Mouse (Mus musculus) splenic B cell, adult 2 months (primary cell): ENCODE measurements at regions not wholly inside any gene's neighbourhood (a gene's known extent, or its start where the extent isn't known, plus 50 kb on each side); places are given as distances from the start of the nearest gene placed in this dataset.

Experiments
- DNase-seq: peaks from one replicate; pipeline ENCODE4 v3.0.0-alpha.2; 2011; ENCODE audit warnings: low read depth, low spot score
- H3K27me3 ChIP-seq: 2 replicates; pipeline ENCODE4 v1.6.1; 2012; ENCODE audit warnings: mild to moderate bottlenecking, low read length, moderate library complexity, mixed read lengths; ENCODE audit not compliant: control insufficient read depth, poor library complexity, insufficient read depth, severe bottlenecking
- H3K36me3 ChIP-seq: 2 replicates; pipeline ENCODE4 v1.6.1; 2012; ENCODE audit warnings: mild to moderate bottlenecking, low read length, moderate library complexity, mixed read lengths; ENCODE audit not compliant: control insufficient read depth, poor library complexity, insufficient read depth, severe bottlenecking

GRCm38 (mm10) chr10:5978534-5978933 is 56.3 kb upstream of the Rgs17 start:
- DNase-seq = no peak
- Histone ChIP-seq H3K36me3 (no peaks in the 10 kb centered on the region), H3K27me3 (no peaks in the 10 kb centered on the region)
